Mouse (Mus musculus) fibroblast of lung, adult 2 months (primary cell): ENCODE results near the gene F5.

Experiments used
- DNase-seq: peaks from one replicate; pipeline ENCODE4 v3.0.0-alpha.2; 2011; ENCODE audit warnings: low read depth

Gene F5

DNA sequence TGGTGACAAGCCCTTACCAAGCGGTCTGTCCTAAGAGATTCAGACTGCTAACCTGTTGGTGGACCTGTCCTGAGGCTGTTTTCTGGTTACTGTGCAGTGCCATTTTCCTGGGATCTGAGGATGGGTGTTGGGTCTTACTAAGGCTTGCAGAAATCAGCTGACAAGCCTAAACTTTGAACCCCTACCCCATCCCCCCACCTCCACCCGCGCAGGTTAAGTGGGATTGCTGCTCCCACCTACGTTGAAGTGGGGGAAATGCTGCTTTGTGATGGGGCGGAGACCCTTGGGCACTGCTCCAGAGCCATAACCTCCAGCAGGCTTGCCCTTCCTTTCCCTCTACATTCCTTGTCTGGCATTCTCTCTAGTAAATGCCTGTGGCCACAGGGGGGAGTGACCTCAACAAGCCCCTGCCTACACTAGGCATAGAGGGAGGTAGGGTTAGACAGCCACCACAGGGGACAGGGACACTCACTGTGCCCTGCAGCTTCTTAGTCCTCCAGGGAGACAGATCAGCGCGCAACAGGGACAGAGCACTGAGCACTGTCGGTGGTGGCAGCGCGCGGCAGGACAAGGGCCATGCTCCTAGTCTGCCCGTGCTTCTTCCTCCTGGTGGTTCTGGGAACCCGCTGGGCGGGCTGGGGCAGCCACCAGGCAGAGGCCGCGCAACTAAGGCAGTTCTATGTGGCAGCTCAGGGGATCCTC, at the start of gene F5:
Gene F5 (plus strand): TSS at position 452 of the 702 bp plus-strand sequence.
- no peak for DNase-seq

- DNase-seq = no peak
Observed at GRCm38 (mm10) chr1:164109763-164110162, 41.9 kb upstream of the F5 start.

GRCm38 (mm10) chr1:164110591-164111329, 40.9 kb upstream of the F5 start:
- no peak for DNase-seq

DNA sequence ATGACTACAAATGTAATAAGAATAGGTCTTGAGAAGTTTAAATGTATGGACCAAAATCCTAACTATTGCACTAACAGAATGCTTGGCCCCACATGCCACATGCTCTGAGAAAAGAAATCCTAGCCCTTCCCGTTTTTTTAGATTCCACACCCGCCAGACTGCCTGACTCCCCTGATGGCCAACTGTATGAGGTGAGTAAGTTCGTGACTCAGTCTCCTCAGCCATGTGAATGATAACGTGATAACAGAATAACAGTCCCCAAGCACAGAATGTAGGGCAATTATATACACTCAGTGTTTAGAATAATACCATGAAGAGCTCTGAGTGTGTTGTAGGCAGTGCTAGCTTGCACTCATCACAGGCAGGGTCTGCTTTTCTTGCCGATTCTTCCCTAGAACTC, 37.4 kb upstream of the F5 start:
- no peak for DNase-seq

DNA sequence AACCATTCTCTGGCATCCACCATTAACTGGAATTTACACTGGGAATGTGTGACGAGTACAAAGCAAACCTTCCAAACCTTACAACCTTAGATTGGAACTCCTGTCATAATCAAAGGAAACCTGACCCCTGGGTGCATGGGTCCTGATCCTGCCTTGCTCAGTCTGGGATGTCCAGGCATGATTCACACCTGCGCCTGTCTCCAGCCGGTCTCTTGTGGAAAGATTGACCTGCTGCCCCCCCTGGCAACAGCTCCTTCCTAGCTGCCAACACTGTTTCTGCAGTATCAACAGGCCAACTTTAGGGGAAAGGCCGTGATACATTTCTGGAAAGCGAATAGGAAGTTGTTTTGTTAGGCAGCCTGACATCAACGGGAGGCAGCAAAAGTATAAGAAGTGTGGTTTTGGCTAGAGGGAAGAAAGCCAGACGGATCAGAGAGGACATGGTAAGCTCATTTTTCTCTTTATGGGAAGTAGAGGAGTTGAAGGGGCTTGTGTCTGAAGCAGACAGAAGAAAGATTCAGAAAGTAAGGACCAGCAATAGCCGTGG, 36.6 kb upstream of the F5 start, which contains the start of gene Selp:
Gene Selp (plus strand): TSS at position 318 of the 547 bp plus-strand sequence.
- DNase-seq = peak; percentile 36

- DNase-seq = no peak
Observed at GRCm38 (mm10) chr1:164115647-164116046, 36.0 kb upstream of the F5 start.

- DNase-seq = no peak
Observed at GRCm38 (mm10) chr1:164117869-164118268, 33.8 kb upstream of the F5 start.

DNA sequence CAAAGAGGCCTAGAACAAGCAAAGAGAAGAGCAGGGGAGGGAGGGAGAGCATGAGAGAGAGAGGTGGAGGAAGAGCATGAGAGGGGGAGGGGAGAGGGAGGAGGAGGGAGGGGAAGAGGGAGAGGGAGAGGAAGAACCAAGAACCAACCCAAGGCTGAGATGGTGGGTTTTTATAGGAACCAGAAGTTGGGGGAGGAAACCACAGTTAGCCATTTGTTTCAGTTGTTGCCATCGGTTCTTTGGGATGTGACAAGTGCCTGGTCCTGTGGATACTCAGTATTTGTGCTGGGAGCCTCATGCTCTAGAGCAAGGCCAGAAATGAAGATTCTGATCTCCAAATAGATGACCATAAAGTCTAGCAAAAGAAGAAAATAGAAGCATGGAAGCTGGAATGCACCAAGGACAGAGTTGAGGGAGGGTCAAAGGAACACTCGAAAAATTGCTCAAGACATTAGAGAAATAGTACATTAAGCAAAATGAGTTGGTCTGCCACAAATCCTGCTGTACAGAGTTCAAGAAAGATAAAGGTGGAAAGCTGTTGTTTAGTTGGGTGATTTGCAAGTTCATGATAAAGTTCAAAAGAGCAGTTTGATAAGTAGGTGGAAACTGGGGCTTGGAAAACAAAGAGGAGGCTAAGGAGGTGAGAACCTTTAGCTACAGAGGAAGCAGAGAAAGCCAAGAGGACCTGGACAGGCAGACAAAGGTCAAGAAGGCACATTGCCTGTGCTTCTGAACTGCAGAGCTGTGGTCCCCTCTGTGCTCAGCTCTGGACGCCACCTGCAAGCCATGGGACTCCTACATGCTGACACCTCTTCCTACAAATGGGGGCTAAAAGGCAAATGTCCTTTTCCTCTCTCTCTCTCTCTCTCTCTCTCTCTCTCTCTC, 31.5 kb upstream of the F5 start:
- no peak for DNase-seq

GRCm38 (mm10) chr1:164120777-164121158, 30.9 kb upstream of the F5 start:
- no peak for DNase-seq

DNA sequence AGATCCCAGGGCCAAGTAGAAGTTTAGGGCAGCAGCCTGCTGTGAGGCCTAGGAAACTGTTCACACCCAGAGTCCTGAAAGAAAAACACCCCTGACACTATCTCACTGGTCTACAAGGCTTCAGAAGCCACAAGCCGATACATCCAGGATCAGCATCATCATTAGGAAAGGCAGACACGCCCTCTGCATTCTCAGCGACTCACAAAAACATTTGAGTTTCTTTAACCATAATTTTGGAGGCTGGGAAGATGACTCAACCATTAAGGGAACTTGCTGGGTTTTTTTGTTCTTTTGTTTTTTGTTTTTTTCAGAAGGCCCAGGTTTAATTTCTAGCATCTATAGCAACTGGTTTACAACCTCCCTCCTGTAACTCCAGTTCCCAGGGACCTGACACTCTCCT, 27.8 kb upstream of the F5 start:
- DNase-seq = no peak

DNA sequence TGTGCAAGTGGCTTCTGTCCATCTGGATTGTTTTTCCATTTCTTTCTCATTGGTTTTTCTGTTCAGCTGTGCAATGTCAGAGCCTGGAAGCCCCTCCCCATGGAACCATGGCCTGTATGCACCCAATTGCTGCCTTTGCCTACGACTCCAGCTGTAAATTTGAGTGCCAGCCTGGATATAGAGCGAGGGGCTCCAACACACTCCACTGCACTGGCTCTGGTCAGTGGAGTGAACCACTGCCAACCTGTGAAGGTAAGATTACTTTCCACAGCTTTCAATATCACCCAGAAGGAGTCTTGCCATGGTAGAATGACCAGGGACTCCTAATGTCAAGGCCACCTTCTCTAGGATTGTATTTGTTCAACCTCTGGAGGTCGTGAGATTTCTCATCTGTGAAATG, 21.6 kb upstream of the F5 start:
- DNase-seq = no peak

DNA sequence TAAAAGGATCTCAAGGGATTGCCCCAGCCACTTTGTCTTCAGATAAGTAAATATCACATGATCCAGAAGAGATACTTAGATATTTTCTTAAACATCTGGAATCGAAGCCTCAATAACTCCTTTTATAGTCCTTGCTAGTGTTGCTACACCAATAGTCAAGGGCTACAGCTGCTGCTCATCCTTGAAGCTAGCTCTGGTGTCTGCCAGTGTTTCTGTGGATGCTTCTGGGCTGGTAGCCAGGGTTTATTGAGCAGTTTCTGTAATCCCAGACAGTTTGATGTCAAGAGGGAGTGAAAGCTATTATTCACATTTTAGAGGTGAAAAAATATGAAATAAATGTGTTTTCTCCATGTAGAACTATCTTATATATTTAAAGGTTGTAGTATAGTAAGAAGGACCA, 19.0 kb upstream of the F5 start:
- DNase-seq = no peak

DNA sequence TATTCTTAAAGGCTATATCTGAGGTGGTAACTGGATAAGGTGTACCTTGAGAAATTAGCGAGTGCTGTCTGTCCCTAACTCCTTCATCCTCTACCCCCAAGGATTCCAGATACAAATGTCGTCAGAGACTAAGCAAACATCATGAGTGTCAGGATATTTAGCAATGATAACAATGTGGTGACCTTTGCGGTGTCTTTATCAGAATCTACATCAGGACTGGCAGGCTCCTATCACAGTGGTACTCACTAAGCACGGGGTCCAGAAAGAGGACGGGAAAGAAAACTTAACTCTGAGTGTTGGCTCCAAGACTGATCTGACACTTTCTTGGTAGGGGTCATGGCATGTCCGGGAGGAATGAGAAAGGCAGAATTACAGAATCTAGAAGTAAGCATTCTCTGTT, 17.5 kb upstream of the F5 start:
- DNase-seq = no peak

GRCm38 (mm10) chr1:164135360-164135759, 16.3 kb upstream of the F5 start:
- DNase-seq = no peak

DNA sequence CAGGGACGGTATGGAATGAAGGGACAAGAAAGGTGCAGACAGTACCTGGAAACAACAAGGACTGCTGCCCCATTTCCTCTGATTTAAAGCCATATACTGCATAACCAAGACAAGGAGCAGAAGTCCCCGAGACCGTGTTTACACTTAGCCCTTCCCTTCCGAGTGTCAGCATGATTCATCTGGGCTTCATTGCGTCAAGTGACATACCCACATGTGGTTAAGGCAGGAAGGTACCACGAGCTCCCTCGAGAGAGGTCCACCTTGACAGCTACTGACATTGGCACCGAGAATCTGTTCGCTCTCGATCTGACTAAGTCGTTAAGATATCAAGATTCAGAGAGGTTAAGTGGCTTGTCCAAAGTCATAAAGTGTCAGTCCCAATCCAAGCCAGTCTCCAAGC, 15.7 kb upstream of the F5 start:
- no peak for DNase-seq

DNA sequence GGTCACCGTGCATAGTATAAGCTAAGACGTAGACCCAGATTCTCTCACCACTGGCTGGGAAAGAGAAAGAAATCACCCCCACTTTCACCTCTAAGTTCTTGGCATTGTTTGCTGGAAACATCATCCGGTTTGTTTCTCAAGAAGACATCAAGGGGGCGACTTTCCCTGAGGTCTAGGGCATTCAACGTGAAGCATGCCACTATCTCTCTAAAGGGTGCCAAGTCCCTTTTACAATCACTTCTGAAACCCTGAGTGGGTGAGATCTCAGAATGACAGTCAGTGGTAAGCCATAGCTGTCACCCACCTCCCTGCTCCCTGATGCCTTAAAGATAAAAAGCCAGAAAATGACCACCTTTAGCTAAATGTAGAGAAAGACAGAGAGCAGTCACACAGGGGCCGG, 15.0 kb upstream of the F5 start:
- no peak for DNase-seq

- peak; percentile 38 for DNase-seq
Observed at GRCm38 (mm10) chr1:164138365-164139130, 13.1 kb upstream of the F5 start.

GRCm38 (mm10) chr1:164139464-164139863, 12.2 kb upstream of the F5 start:
- DNase-seq = no peak

- no peak for DNase-seq
Observed at GRCm38 (mm10) chr1:164149083-164149482, 2.6 kb upstream of the F5 start.

DNA sequence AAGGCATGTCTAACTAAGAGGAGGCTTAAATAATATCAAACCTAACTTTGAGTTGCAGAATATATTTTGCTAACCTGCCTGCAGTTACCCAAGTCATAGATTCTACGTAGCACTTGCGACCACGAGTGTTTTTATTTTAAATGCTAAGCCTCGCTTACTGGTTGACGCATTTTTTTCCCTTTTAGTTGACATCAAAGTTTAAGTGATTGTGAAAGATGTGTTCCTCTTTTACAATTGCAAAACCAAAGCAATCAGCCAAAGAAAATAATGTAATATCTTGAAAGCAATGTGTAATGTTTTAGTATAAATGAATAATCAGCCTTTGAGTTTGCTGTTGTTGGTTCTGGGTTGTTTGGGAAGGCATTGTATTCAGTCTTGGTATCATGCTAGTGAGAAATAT, 1.2 kb downstream of the F5 start:
- no peak for DNase-seq

DNA sequence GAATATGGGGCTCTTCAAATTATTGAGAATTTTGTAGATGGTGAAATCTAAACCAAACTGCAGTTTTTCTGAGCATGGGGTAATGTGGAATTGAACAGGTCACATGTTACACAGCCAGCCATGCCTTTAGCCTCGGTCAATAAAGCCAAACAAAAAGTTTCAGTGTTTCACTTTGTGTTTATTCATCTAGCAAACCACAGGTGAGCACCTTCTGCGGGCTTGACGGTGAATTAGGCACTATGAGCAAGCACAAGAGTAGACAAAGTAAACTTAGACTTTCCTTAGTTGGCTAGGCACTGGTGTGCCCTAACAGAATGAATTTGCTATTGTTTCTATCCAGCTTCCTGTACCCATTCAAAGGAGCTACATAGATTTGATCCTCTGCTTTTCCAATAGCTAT, 3.3 kb downstream of the F5 start:
- no peak for DNase-seq

DNA sequence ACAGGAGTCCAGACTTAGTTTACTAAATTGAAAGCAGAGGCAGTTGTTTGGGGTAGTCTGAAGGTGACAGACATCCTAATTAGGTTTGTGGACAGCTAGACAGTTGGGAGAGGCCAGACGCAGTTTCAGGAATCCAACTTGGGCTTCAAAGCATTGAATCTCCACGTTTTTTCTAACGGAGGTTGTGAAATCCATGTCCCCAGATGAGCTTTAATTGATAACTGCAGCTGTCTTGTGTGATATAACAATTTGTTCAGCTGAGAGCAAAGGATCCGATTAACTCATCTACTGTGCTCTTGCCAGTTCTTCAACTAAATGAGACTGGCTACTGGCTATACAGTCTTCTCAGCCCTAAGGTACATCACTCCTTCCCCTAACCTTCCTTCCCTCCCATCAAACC, 6.9 kb downstream of the F5 start:
- DNase-seq = no peak
